Mouse (Mus musculus): ENCODE data around the gene St7.
A peak's percentile ranks its signal among the peaks of the same experiment; 100 is the strongest.

St7 gene

DNA sequence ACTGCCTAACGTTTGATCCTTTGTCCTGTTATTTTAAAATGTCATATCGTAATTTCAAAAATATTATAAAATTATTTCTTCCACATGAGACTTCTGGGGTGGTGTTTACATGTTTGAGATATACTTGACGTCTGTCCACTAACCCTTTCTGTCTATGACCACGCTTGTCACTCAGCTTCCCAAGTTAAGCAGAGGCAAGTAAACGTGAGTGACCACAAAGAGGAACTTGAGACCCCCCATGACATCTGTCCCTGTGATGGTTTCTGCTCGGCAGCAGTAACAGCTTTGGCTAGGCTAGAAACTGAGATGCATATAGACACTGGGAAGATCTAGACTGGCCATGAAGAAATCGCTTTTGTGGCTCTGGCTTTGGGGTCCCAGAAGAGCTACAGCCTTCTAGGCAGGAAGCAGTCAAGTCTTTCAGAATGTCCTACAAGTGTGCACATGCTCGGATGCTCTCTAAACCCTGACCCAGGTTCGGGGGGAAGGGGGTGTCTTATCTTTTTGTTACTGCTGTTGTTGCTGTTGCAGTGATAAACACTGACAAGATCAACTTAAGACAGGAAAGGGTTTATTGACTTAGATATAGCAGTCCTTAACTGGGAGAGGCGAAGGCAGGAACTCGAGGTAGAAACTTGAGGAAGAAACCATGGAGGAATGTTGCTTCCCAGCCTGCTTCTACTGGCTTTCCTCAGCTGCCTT, 254.5 kb downstream of the St7 start:
- DNase-seq (ENCODE audit: low spot score in 2 of 2) = peak in 1 of 2 experiments; percentile 49

GRCm38 (mm10) chr6:17949103-17949502, 256.4 kb downstream of the St7 start:
- peak in 1 of 2 experiments; percentile 41 for DNase-seq (ENCODE audit: low spot score in 2 of 2)

GRCm38 (mm10) chr6:17951779-17952178, 259.0 kb downstream of the St7 start:
- DNase-seq (ENCODE audit: low spot score in 2 of 2) = no peak

DNA sequence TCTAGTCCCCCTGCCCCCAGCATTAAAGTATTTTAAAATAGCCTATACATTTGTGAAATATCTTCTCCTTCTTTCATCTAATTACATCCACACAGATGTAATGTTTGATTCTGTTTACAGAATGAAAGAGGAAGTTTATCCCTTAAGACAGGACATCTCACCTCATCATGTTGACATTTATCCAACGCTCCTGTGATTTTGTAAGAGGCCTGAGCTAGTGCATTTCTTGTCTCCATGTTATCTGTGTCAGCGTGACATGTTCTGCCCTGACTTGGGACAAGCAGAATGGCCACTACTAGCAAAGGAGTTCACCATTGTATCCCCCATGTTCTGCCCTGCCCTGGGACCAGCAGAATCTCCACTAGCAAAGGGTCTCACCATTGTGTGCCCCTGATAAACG, 270.7 kb downstream of the St7 start:
- DNase-seq (ENCODE audit: low spot score in 2 of 2) = no peak

DNA sequence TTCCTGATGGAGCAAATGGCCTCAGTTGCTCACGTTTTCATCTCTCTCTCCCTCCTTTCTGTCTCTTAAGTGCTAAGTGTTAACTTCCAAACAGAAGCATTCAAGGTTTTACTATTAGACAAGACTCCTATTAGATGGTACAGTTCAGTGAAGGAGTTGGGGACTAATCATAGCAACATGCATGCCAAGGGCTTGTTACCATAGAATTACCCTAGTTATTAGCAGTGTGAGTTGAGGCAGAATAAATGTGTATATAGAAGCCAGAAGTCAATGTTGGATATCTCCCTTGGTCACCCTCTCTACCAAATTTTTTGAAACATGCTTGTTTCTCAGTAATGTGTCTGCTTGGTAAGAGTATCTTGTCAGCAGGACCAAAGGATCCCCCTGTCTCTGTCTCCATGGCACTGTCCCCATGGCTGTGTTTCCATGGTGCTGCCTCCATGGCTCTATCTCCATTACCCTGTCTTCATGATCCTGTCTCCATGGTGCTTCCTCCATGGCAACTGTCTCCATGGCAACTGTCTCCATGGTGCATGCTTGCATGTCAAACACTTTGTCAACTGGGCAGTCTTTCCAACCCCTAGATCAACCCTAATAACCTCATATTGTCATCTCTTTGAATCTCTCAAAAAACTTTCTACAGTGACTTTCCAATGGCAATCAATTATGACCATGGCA, 275.9 kb downstream of the St7 start:
- DNase-seq (ENCODE audit: low spot score in 2 of 2) = no peak

DNA sequence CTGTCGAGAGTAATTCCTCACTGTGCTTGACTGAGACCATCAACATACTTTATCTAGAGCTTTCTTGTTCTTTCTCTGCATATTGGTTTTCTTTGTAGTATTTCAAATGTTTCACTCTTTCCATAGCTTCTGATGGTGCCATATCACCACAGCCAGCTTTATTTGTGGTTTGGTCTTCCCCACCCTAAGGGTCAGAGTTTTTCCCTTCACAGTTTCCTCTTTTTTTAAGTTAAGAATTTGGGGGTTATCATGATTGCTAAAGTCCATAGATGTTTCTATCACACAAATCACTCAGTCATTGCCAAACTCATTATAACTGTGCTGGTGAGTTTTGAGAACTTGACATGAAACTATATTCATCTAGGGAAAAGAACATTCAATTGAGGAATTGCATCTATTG, 277.1 kb downstream of the St7 start:
- DNase-seq (ENCODE audit: low spot score in 2 of 2) = no peak

DNA sequence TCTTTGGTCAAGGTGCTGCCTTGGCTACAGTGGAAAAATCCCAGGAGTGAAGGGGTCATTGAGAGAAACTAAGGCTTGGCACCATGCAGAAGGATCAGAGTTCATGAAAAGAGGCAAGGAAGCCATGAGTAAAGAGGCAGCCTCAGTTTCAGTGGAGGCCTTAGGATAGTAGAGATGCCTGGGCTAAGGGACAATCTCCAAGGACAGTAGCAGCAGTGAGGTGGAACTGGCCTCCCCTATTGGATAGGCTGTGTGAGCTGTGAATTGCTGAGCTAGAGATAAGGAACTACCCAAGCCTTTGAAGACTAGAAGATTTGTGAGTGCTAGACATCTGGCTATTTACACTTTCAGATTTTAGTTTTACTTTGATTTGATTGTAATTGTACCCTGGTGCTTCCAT, 278.7 kb downstream of the St7 start:
- no peak for DNase-seq (ENCODE audit: low spot score in 2 of 2)

DNA sequence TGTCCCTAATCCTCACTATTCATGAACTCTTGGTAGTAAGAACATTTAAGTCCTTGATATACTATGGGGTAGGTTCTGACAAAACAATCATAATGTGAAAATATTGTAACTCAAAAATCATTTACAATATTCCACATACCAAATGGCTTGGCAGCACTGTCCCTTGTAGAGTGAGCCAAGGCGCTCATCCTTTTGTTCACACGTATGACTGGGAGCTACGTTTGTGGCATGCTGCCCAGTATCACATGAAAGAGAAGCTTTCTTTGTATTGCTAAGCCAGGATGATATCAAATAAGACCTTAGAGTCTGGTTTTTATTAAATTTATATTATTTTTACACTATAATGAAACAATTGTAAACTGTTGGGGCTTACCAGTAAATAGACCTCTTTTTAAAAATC, 281.7 kb downstream of the St7 start:
- DNase-seq (ENCODE audit: low spot score in 2 of 2) = no peak

GRCm38 (mm10) chr6:17977165-17977564, 284.4 kb downstream of the St7 start:
- no peak for DNase-seq (ENCODE audit: low spot score in 2 of 2)

DNA sequence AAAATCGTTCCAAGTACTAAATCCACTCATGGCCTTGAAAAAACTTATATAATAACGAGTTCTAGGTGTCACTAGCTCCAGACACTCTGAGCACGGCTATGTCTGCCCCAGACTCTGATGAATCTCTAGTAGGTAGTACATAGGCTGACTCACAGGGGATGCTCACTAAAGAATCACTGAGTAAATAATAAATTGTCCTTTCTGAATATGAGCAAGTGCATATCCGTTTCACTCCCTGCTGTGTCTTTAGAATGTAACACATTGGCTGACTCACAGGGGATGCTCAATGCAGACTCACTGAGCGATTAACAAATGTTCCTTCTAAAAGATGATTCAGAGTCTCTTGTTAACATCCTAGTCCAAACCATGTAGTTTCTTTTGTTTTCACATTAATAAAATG, 285.6 kb downstream of the St7 start:
- no peak for DNase-seq (ENCODE audit: low spot score in 2 of 2)

DNA sequence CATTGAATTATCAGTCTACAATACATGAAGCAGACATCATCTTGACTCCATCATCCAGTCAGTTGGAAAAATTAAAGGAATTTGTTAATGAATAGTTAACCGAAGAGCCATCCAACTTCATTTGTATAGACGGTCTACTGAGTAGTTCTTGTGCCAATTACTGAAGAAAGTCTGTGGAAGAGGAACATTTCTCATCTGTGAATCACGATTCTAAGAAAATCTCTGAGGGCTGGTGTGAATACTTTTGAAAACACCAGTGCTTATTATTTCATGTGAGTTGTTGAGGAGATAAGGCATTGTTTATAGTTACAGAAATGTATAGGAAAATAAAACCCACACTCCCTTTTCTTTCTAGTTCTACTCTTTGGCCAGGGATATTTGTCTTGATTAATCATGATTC, 286.1 kb downstream of the St7 start:
- DNase-seq (ENCODE audit: low spot score in 2 of 2) = no peak

- no peak for DNase-seq (ENCODE audit: low spot score in 2 of 2)
Measured at GRCm38 (mm10) chr6:17979361-17979760, 286.6 kb downstream of the St7 start.

DNA sequence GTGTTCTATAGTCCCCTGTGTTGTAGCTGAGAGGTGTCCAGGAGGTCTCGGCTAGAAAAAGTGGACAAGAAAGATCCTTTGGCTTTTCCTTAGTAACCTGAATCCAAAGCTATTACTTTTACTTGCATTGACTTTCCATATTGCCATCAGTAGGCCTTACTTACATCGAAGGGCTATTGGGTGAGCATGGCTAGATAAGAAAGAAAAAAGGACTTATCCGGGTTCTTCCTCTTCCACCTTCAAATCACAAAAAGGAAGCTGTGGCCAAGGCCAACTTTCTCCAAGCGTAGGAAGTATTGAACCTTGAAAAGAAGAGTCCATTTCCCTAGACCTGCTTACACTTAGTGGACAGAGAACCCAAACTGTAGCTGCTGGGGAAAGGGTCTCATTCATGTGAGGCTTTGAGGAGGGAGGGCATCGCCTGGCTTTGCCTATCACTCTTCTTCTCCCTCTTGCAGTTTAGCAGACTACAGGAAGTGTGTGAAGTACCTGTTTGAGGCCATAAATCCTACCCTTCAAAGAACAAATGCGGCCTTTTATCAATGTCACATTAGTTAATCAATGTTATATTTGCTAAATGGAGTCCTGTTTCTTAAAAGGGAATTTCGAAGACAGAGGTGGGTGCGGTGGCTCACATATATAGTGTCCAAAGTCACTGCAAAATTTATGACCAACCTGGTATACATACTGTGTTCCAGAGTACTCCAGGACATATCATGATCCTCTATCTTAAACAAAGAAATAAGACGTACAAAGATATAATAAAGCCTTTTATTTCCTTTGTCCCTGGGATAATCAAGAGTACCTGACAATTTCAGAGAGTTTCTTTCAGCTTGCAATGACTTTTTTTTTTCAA, 297.7 kb downstream of the St7 start:
- no peak for DNase-seq (ENCODE audit: low spot score in 2 of 2)

DNA sequence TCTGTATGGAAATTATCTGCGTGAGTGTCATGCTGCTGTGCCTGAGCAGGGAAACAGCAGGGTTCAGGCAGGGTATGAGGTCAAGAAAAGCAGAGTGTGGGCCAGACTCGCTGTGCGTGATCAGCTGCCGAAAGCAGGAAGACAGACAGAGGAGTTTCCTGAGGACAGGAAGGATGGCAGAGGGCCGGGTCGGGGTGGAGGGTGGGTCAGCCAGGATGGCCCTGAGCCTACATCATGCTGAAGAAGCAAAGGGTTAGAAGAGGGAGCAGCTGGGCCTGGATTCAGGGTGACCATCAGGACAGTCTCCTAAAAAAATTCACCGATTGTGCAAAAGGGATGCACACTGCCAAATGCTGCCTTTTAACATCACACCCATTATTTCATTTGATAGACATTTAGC, 298.9 kb downstream of the St7 start:
- no peak for DNase-seq (ENCODE audit: low spot score in 2 of 2)

Data from spleen, postnatal 4 days (tissue).